Comparison of ENCODE assay signal across 9 mouse cellular contexts in the genomic region with DNA sequence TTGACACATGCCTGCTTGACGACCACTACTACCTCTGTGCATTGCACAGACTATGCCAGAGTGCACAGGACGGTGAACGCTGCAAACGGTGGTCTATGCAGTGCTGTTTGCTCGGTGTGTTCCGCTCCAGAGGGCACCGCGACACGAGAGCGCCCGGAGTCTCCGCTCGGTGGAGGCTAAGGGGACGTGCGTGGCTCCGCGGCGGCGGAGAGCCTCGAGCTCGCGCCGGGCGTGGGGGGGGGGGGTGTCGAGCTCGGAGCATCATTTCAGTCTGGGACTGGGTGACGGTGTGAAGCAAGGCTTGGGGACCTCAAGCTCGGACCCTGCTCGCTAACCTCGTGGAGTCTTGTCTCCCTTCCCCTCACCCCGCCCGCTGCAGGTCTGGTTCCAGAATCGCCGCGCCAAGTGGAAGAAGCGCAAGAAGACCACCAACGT. TPM values are rescaled to one million over a fixed set of nuclear protein-coding genes. Genes with fewer than 3 reads are reported as not detected.
A peak's percentile ranks its signal among the peaks of the same experiment; 100 is the strongest.
DNase-seq lines count a peak whose midpoint lies in the region; ATAC-seq and TF ChIP-seq lines count a peak whose summit lies in the region.
"Had no signal": no experiment of that assay in that cellular context is flagged by ENCODE, and none has a peak within 500 bp of the region (broad histone marks: within the 10 kb centered on the region; RNA-seq: fewer than 3 reads in every experiment).

No protein-coding gene starts in this region.

- no peak overlapping the region for H3K9ac ChIP-seq in hindbrain, postnatal 0 days (replicated peaks; ENCODE audit: low read length)
- no peak overlapping the region for H3K9ac ChIP-seq in midbrain, postnatal 0 days (replicated peaks; ENCODE audit: low read length, poor library complexity, severe bottlenecking)

- H3K4me3 ChIP-seq in kidney, adult 2 months (ENCODE audit: insufficient read depth, low read depth, low read length), result peak overlapping the region; percentile 26; the same call in 1 of the 2 replicates
- H3K4me3 ChIP-seq in embryonic facial prominence, embryonic 10.5 days, result peak overlapping the region; percentile 59
- peak overlapping the region; percentile 35 for H3K4me3 ChIP-seq in hindbrain, postnatal 0 days (ENCODE audit: low read length)
- peak overlapping the region; percentile 25 for H3K4me3 ChIP-seq in midbrain, postnatal 0 days (ENCODE audit: low read depth, low read length)
- H3K4me3 ChIP-seq: myocyte had no signal

- 0 out of 2 replicates have a peak, but pooled peaks cover 3% of the 10 kb centered on the region for H3K4me1 ChIP-seq in kidney, adult 2 months (ENCODE audit: control insufficient read depth, insufficient read depth, low read length)
- H3K4me1 ChIP-seq in embryonic facial prominence, embryonic 10.5 days, result peaks cover 22% of the 10 kb centered on the region
- H3K4me1 ChIP-seq in hindbrain, postnatal 0 days (ENCODE audit: insufficient read depth, low read length), result peaks cover 5% of the 10 kb centered on the region; the same call in 1 of the 2 replicates
- peaks cover 3% of the 10 kb centered on the region; the same call in 1 of the 2 replicates for H3K4me1 ChIP-seq in midbrain, postnatal 0 days (ENCODE audit: insufficient read depth, low read length)

- no peaks in the 10 kb centered on the region for H3K36me3 ChIP-seq in kidney, adult 2 months (ENCODE audit: control insufficient read depth, insufficient read depth, low read length)
- no peaks in the 10 kb centered on the region for H3K36me3 ChIP-seq in embryonic facial prominence, embryonic 10.5 days (replicated peaks)
- H3K36me3 ChIP-seq in hindbrain, postnatal 0 days (ENCODE audit: insufficient read depth, low read length), result no peaks in the 10 kb centered on the region
- no peaks in the 10 kb centered on the region for H3K36me3 ChIP-seq in midbrain, postnatal 0 days (ENCODE audit: insufficient read depth, low read length)

- intact Hi-C loops in left cerebral cortex, postnatal 10 days (cut with DNase I), result no loop called here

- no peak overlapping the region for H3K27ac ChIP-seq in kidney, adult 2 months (ENCODE audit: insufficient read depth, low read depth, low read length)
- no peak overlapping the region for H3K27ac ChIP-seq in embryonic facial prominence, embryonic 10.5 days (replicated peaks)
- H3K27ac ChIP-seq in hindbrain, postnatal 0 days, result no peak overlapping the region
- H3K27ac ChIP-seq in midbrain, postnatal 0 days (ENCODE audit: low read depth, low read length), result no peak overlapping the region

- H3K27me3 ChIP-seq in kidney, adult 2 months (replicated peaks; ENCODE audit: control insufficient read depth, insufficient read depth, low read length), result peaks cover 15% of the 10 kb centered on the region
- H3K27me3 ChIP-seq in embryonic facial prominence, embryonic 10.5 days (replicated peaks; ENCODE audit: low read depth, poor library complexity, severe bottlenecking), result peaks cover 100% of the 10 kb centered on the region
- peaks cover 77% of the 10 kb centered on the region for H3K27me3 ChIP-seq in hindbrain, postnatal 0 days (ENCODE audit: insufficient read depth, low read length)
- peaks cover 68% of the 10 kb centered on the region for H3K27me3 ChIP-seq in midbrain, postnatal 0 days (ENCODE audit: insufficient read depth, low read length)

- no peak for TF ChIP-seq CTCF in kidney, adult 2 months (conservative IDR thresholded peaks at IDR 0.05; ENCODE audit: insufficient read depth, insufficient read length, low read depth, low read length)
- no peak for TF ChIP-seq CTCF in hindbrain, postnatal 0 days (IDR thresholded peaks at IDR 0.05; ENCODE audit: low read depth)
- no peak for TF ChIP-seq CTCF in midbrain, postnatal 0 days (IDR thresholded peaks at IDR 0.05)

- DNase-seq in kidney, adult 2 months, result no peak
- DNase-seq in kidney, adult 18-20 months, result no peak
- peak; percentile 46 for DNase-seq in embryonic facial prominence, embryonic 10.5 days (ENCODE audit: low spot score)
- DNase-seq in hindbrain, postnatal 0 days (ENCODE audit: low spot score), result no peak
- DNase-seq in midbrain, postnatal 0 days (ENCODE audit: low spot score), result no peak
- no peak for DNase-seq in urinary bladder, postnatal 4 days (ENCODE audit: low spot score in 2 of 2)
- no peak for DNase-seq in left cerebral cortex, postnatal 10 days (ENCODE audit: extremely low spot score in 1 of 2, low spot score in 2 of 2)
- no peak for DNase-seq in layer of hippocampus, postnatal 14 days (ENCODE audit: low spot score in 2 of 2)

- no peak for TF ChIP-seq POLR2A in kidney, adult 2 months (IDR thresholded peaks at IDR 0.05; ENCODE audit: low read depth, low read length)

- peak overlapping the region; percentile 59 for H3K4me2 ChIP-seq in hindbrain, postnatal 0 days (ENCODE audit: low read depth, low read length)
- peak overlapping the region; percentile 46 for H3K4me2 ChIP-seq in midbrain, postnatal 0 days (ENCODE audit: low read depth, low read length, poor library complexity, severe bottlenecking)

- H3K9me3 ChIP-seq in embryonic facial prominence, embryonic 10.5 days, result no peaks in the 10 kb centered on the region
- no peaks in the 10 kb centered on the region for H3K9me3 ChIP-seq in hindbrain, postnatal 0 days (ENCODE audit: low read length)
- H3K9me3 ChIP-seq in midbrain, postnatal 0 days (ENCODE audit: low read length), result no peaks in the 10 kb centered on the region

- peak; percentile 55 for ATAC-seq in hindbrain, postnatal 0 days
- peak; percentile 48; the same call in 1 of the 2 replicates for ATAC-seq in midbrain, postnatal 0 days (ENCODE audit: low FRiP score)

- 2% methylated on average over 33 of the region's 37 CpGs for WGBS in kidney, adult 2 months
- WGBS in embryonic facial prominence, embryonic 10.5 days, result under 1% methylated on average over 37 of the region's 37 CpGs
- WGBS in hindbrain, postnatal 0 days, result under 1% methylated on average over 33 of the region's 37 CpGs
- under 1% methylated on average over 33 of the region's 37 CpGs for WGBS in midbrain, postnatal 0 days

RNA-seq across cellular contexts. Expression of a gene that starts 7.3 kb away (rescaled TPM):
- polyA plus RNA-seq in kidney, adult 2 months (2012; rRNA removed), result not detected in 2 replicates
- polyA plus RNA-seq in embryonic facial prominence, embryonic 10.5 days (2016; fragmentation: Nextera tagmentation; extraction: Ambion mirVana), result 0.47 and 0.78 TPM in 2 replicates
- 4.3 and 4.7 TPM in 2 replicates for total RNA-seq in hindbrain, postnatal 0 days (2014; rRNA removed)
- 4.2 and 4.9 TPM in 2 replicates for polyA plus RNA-seq in hindbrain, postnatal 0 days (2015; fragmentation: Nextera tagmentation; extraction: Ambion mirVana)
- total RNA-seq in midbrain, postnatal 0 days (2014; rRNA removed), result 3.3 and 5.0 TPM in 2 replicates
- 2.4 and 4.5 TPM in 2 replicates for polyA plus RNA-seq in midbrain, postnatal 0 days (2015; fragmentation: Nextera tagmentation; extraction: Ambion mirVana)
- under 1 TPM; 0.17 to 0.20 TPM for total RNA-seq in left cerebral cortex, postnatal 10 days (2021)
- total RNA-seq in layer of hippocampus, postnatal 14 days (2021), result not detected
- polyA plus RNA-seq: myocyte had no signal
